Mouse (Mus musculus) kidney, adult 2 months (tissue): ENCODE measurements around the gene Plbd2.

Experiments used
- CTCF ChIP-seq: fragments of 200-500 bp; conservative IDR thresholded peaks from 2 replicates; pipeline ENCODE4 v1.5.1; 2011; ENCODE audit warnings: low read depth, mild to moderate bottlenecking, control low read depth, low read length, moderate library complexity, mixed read lengths; ENCODE audit not compliant: insufficient read depth, insufficient read length
- POLR2A ChIP-seq: fragments of 200-500 bp; IDR thresholded peaks from one replicate; pipeline ENCODE4 v1.6.1; 2011; ENCODE audit warnings: low read depth, low read length, control low read depth

DNA sequence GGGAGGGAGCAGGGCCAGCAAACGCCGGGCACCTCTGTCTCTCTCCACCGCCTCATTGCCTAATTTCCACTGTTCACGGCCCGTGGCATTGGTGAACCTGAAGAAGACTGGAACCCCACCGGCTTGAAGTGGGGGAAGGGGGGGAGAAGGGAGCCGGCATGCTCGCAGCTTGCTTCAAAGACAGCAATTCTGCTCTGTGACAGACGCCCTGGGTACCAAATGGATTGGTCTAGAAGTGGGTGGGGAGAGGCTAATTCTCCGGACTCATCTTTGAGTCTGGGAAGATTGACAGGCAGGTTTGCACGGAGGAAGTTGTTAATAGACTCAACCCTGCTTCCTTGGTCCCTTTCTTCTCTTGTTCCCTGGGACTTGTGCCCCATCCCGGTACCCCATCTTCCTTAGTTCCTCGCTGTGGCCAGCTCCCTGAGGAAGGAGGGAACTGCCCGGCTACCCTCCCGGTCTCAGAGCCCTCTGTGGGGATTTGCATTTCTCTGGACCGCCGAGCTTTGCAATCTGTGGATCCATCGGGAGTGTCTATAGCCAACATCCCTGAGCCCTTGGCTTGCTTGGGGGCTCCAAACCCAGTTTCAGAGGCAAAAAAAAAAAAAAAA is 66.4 kb downstream of the Plbd2 start:
- no peak for TF ChIP-seq POLR2A
- TF ChIP-seq CTCF: no peak
